Mouse (Mus musculus): ENCODE results near the gene Slc22a23. TPM values are rescaled to one million over a fixed set of nuclear protein-coding genes. Genes with fewer than 3 reads are reported as not detected.

Slc22a23 gene
- polyA plus RNA-seq, 1 experiment from 2014 or later: 7.3 TPM

DNA sequence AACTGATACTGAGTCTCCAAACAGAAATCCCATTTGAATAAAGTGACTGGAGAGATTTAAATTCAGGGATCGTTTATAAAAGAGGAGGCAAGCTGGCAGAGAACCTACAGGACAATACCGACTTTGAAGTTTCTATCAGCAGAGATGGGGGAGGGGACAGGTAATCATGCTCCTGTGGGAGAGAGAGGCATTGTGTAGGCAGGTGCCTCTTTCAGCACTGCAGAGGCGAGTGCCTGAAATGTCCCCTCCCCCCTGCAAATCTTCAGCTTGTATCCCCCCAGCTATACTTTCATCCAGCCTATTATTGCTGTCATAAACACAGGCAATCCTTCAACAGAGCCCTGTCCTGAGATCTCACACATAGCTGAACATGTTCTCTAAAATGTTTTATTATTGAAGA lies 43.4 kb downstream of the Slc22a23 start:
- Histone ChIP-seq H3K4me1 (ENCODE audit: control insufficient read depth, insufficient read depth, low read length) (peaks cover under 1% of the 10 kb centered on the region; the same call in 1 of the 2 replicates), H3K9me3 (replicated peaks; ENCODE audit: control insufficient read depth, low read length) (no peaks in the 10 kb centered on the region), H3K4me2 (no peak overlapping the region), H3K27ac (ENCODE audit: low read depth, low read length) (no peak overlapping the region), H3K9ac (ENCODE audit: low read depth, low read length) (no peak overlapping the region), H3K36me3 (ENCODE audit: control insufficient read depth, insufficient read depth, low read length) (no peaks in the 10 kb centered on the region), H3K4me3 (ENCODE audit: low read depth, low read length) (no peak overlapping the region), H3K27me3 (ENCODE audit: control insufficient read depth, insufficient read depth, low read length) (no peaks in the 10 kb centered on the region)
- WGBS (ENCODE audit: insufficient replicate concordance): 47% methylated on average over 3 of the region's 3 CpGs
- ATAC-seq (replicated peaks; ENCODE audit: insufficient number of reproducible peaks, low FRiP score, low TSS enrichment): no peak

- Histone ChIP-seq H3K4me2 (no peak overlapping the region), H3K27me3 (ENCODE audit: control insufficient read depth, insufficient read depth, low read length) (no peaks in the 10 kb centered on the region), H3K36me3 (ENCODE audit: control insufficient read depth, insufficient read depth, low read length) (no peaks in the 10 kb centered on the region), H3K4me1 (ENCODE audit: control insufficient read depth, insufficient read depth, low read length) (no peaks in the 10 kb centered on the region; the same call in 1 of the 2 replicates), H3K4me3 (ENCODE audit: low read depth, low read length) (no peak overlapping the region), H3K9ac (ENCODE audit: low read depth, low read length) (no peak overlapping the region), H3K9me3 (replicated peaks; ENCODE audit: control insufficient read depth, low read length) (no peaks in the 10 kb centered on the region), H3K27ac (ENCODE audit: low read depth, low read length) (no peak overlapping the region)
- no peak for ATAC-seq (replicated peaks; ENCODE audit: insufficient number of reproducible peaks, low FRiP score, low TSS enrichment)
- 86% methylated on average over 7 of the region's 7 CpGs for WGBS (ENCODE audit: insufficient replicate concordance)
Observed at GRCm38 (mm10) chr13:34299351-34300333, 45.3 kb downstream of the Slc22a23 start.

GRCm38 (mm10) chr13:34298674-34299073 lies 46.3 kb downstream of the Slc22a23 start:
- Histone ChIP-seq H3K4me1 (ENCODE audit: control insufficient read depth, insufficient read depth, low read length) (no peaks in the 10 kb centered on the region), H3K4me3 (ENCODE audit: low read depth, low read length) (no peak overlapping the region), H3K36me3 (ENCODE audit: control insufficient read depth, insufficient read depth, low read length) (no peaks in the 10 kb centered on the region), H3K27me3 (ENCODE audit: control insufficient read depth, insufficient read depth, low read length) (no peaks in the 10 kb centered on the region), H3K9ac (ENCODE audit: low read depth, low read length) (no peak overlapping the region), H3K9me3 (replicated peaks; ENCODE audit: control insufficient read depth, low read length) (no peaks in the 10 kb centered on the region), H3K27ac (ENCODE audit: low read depth, low read length) (no peak overlapping the region), H3K4me2 (no peak overlapping the region)
- 93% methylated on average over 5 of the region's 5 CpGs for WGBS (ENCODE audit: insufficient replicate concordance)
- ATAC-seq (replicated peaks; ENCODE audit: insufficient number of reproducible peaks, low FRiP score, low TSS enrichment): no peak

- no peak for ATAC-seq (replicated peaks; ENCODE audit: insufficient number of reproducible peaks, low FRiP score, low TSS enrichment)
- 91% methylated on average over 6 of the region's 6 CpGs for WGBS (ENCODE audit: insufficient replicate concordance)
- H3K36me3 ChIP-seq (ENCODE audit: control insufficient read depth, insufficient read depth, low read length): no peaks in the 10 kb centered on the region
- H3K4me2 ChIP-seq: no peak overlapping the region
- no peak overlapping the region for H3K27ac ChIP-seq (ENCODE audit: low read depth, low read length)
- no peaks in the 10 kb centered on the region for H3K9me3 ChIP-seq (replicated peaks; ENCODE audit: control insufficient read depth, low read length)
- no peaks in the 10 kb centered on the region for H3K27me3 ChIP-seq (ENCODE audit: control insufficient read depth, insufficient read depth, low read length)
- no peak overlapping the region for H3K4me3 ChIP-seq (ENCODE audit: low read depth, low read length)
- H3K9ac ChIP-seq (ENCODE audit: low read depth, low read length): no peak overlapping the region
- no peaks in the 10 kb centered on the region for H3K4me1 ChIP-seq (ENCODE audit: control insufficient read depth, insufficient read depth, low read length)
Observed at GRCm38 (mm10) chr13:34298061-34298460, 46.9 kb downstream of the Slc22a23 start.

DNA sequence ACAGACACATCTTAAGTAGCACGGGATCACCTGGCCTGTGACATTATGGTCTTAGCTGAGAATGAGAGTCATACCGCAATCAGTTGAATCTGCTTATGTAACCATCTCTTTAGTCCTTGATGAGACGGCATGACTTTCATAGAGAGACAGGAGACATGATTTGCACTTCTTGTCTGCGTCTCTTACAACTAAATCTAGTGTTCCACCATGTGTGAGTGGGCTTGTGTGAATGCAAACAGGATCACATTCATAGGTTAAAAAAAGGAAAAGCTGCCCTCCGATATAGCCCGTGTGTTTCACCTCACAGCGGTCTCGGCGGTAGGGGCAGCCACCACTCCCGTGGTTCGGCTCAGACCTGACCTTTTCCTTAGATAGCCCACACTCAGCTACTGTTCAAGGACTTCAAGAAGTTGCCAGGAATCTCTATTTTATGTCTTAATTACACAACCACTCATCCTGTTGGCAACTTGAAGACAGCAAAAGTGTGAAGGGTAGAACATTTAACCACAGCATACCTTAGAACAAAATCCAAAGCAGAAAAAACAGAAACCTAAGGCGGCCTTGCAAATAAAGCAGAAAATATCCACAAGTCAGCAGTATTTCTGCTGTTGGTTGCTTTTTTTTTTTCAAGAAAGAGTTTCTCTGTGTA lies 49.1 kb downstream of the Slc22a23 start:
- ATAC-seq (replicated peaks; ENCODE audit: insufficient number of reproducible peaks, low FRiP score, low TSS enrichment): no peak
- Histone ChIP-seq H3K27ac (ENCODE audit: low read depth, low read length) (no peak overlapping the region), H3K9ac (ENCODE audit: low read depth, low read length) (no peak overlapping the region), H3K4me3 (ENCODE audit: low read depth, low read length) (no peak overlapping the region), H3K27me3 (ENCODE audit: control insufficient read depth, insufficient read depth, low read length) (no peaks in the 10 kb centered on the region), H3K36me3 (ENCODE audit: control insufficient read depth, insufficient read depth, low read length) (no peaks in the 10 kb centered on the region), H3K4me1 (ENCODE audit: control insufficient read depth, insufficient read depth, low read length) (no peaks in the 10 kb centered on the region), H3K4me2 (no peak overlapping the region), H3K9me3 (replicated peaks; ENCODE audit: control insufficient read depth, low read length) (no peaks in the 10 kb centered on the region)
- WGBS (ENCODE audit: insufficient replicate concordance): 90% methylated on average over 12 of the region's 12 CpGs

GRCm38 (mm10) chr13:34294212-34294611 lies 50.8 kb downstream of the Slc22a23 start:
- Histone ChIP-seq H3K27ac (ENCODE audit: low read depth, low read length) (no peak overlapping the region), H3K4me2 (no peak overlapping the region), H3K9ac (ENCODE audit: low read depth, low read length) (no peak overlapping the region), H3K27me3 (ENCODE audit: control insufficient read depth, insufficient read depth, low read length) (no peaks in the 10 kb centered on the region), H3K4me3 (ENCODE audit: low read depth, low read length) (no peak overlapping the region), H3K9me3 (replicated peaks; ENCODE audit: control insufficient read depth, low read length) (no peaks in the 10 kb centered on the region), H3K4me1 (ENCODE audit: control insufficient read depth, insufficient read depth, low read length) (no peaks in the 10 kb centered on the region), H3K36me3 (ENCODE audit: control insufficient read depth, insufficient read depth, low read length) (no peaks in the 10 kb centered on the region)
- 52% methylated on average over 4 of the region's 4 CpGs for WGBS (ENCODE audit: insufficient replicate concordance)
- ATAC-seq (replicated peaks; ENCODE audit: insufficient number of reproducible peaks, low FRiP score, low TSS enrichment): no peak

DNA sequence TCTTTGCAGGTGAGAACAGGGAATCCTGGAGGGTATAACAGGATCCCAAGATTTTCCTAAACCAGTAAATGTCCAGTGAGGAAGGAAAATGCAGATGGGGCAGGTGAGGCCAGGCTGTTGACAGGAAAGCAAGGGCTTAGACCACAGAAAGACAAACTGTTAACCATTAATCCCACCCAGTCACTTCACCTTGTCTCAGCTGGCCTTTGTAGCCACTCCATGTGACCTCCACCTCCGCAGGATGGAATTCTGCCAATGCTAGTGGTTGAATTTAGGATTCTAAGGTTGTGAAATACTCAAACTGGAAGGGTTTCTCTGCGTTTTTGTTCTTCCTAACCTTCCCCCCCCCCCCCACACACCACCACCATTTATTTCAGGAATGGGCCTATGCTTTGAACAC lies 52.9 kb downstream of the Slc22a23 start:
- no peak overlapping the region for H3K9ac ChIP-seq (ENCODE audit: low read depth, low read length)
- no peak for ATAC-seq (replicated peaks; ENCODE audit: insufficient number of reproducible peaks, low FRiP score, low TSS enrichment)
- no peaks in the 10 kb centered on the region for H3K27me3 ChIP-seq (ENCODE audit: control insufficient read depth, insufficient read depth, low read length)
- H3K4me1 ChIP-seq (ENCODE audit: control insufficient read depth, insufficient read depth, low read length): 0 out of 2 replicates have a peak, but pooled peaks cover 4% of the 10 kb centered on the region
- H3K4me2 ChIP-seq: no peak overlapping the region
- H3K36me3 ChIP-seq (ENCODE audit: control insufficient read depth, insufficient read depth, low read length): no peaks in the 10 kb centered on the region
- 55% methylated on average over 2 of the region's 2 CpGs for WGBS (ENCODE audit: insufficient replicate concordance)
- no peak overlapping the region for H3K4me3 ChIP-seq (ENCODE audit: low read depth, low read length)
- H3K27ac ChIP-seq (ENCODE audit: low read depth, low read length): no peak overlapping the region
- no peaks in the 10 kb centered on the region for H3K9me3 ChIP-seq (replicated peaks; ENCODE audit: control insufficient read depth, low read length)

GRCm38 (mm10) chr13:34290346-34290745 lies 54.6 kb downstream of the Slc22a23 start:
- Histone ChIP-seq H3K9ac (ENCODE audit: low read depth, low read length) (no peak overlapping the region), H3K36me3 (ENCODE audit: control insufficient read depth, insufficient read depth, low read length) (no peaks in the 10 kb centered on the region), H3K4me3 (ENCODE audit: low read depth, low read length) (no peak overlapping the region), H3K4me1 (ENCODE audit: control insufficient read depth, insufficient read depth, low read length) (0 out of 2 replicates have a peak, but pooled peaks cover 4% of the 10 kb centered on the region), H3K9me3 (replicated peaks; ENCODE audit: control insufficient read depth, low read length) (no peaks in the 10 kb centered on the region), H3K4me2 (no peak overlapping the region), H3K27ac (ENCODE audit: low read depth, low read length) (no peak overlapping the region), H3K27me3 (ENCODE audit: control insufficient read depth, insufficient read depth, low read length) (no peaks in the 10 kb centered on the region)
- ATAC-seq (replicated peaks; ENCODE audit: insufficient number of reproducible peaks, low FRiP score, low TSS enrichment): no peak
- 80% methylated on average over 1 of the region's 1 CpGs for WGBS (ENCODE audit: insufficient replicate concordance)
